In genomic region chr1:37430297-37430840, GRCm38 (mm10) we compare ENCODE assay signal across 8 mouse cellular contexts. TPM values are rescaled to one million over a fixed set of nuclear protein-coding genes. Genes with fewer than 3 reads are reported as not detected.
A peak's percentile ranks its signal among the peaks of the same experiment; 100 is the strongest.
DNase-seq lines count a peak whose midpoint lies in the region; ATAC-seq and TF ChIP-seq lines count a peak whose summit lies in the region.

No protein-coding gene starts in this region.

- no peak for DNase-seq in kidney, adult 2 months
- no peak for DNase-seq in kidney, postnatal 4 days
- DNase-seq in c-Kit-negative CD71-positive TER-119-positive erythroid progenitor cells, embryonic 14.5 days (ENCODE audit: low read depth, low spot score) = peak; percentile 56
- DNase-seq in liver, postnatal 0 days = no peak
- DNase-seq in right cerebral cortex, adult 2 months (ENCODE audit: low spot score in 2 of 2) = no peak
- DNase-seq in thymus, postnatal 0 days (ENCODE audit: low spot score) = no peak
- no peak for DNase-seq in gastrocnemius, adult 8-10 months (ENCODE audit: low spot score in 2 of 2)

- peak overlapping the region; percentile 74 for H3K4me3 ChIP-seq in kidney, adult 2 months (ENCODE audit: insufficient read depth, low read depth, low read length)
- peak overlapping the region; percentile 98 for H3K4me3 ChIP-seq in hindbrain, embryonic 16.5 days (ENCODE audit: low read length)
- peak overlapping the region; percentile 92 for H3K4me3 ChIP-seq in liver, postnatal 0 days (ENCODE audit: low read depth, low read length)

- TF ChIP-seq EP300 in liver, postnatal 0 days (IDR thresholded peaks at IDR 0.05; ENCODE audit: low read depth) = no peak

- H3K36me3 ChIP-seq in kidney, adult 2 months (ENCODE audit: control insufficient read depth, insufficient read depth, low read length) = no peaks in the 10 kb centered on the region
- H3K36me3 ChIP-seq in hindbrain, embryonic 16.5 days (ENCODE audit: control insufficient read depth, insufficient read depth, low read length) = peaks cover 25% of the 10 kb centered on the region
- peaks cover 39% of the 10 kb centered on the region for H3K36me3 ChIP-seq in liver, postnatal 0 days (replicated peaks; ENCODE audit: insufficient read depth, low read length)

- H3K9me3 ChIP-seq in hindbrain, embryonic 16.5 days (ENCODE audit: control insufficient read depth, low read length) = no peaks in the 10 kb centered on the region
- no peaks in the 10 kb centered on the region for H3K9me3 ChIP-seq in liver, postnatal 0 days (ENCODE audit: low read length)

- under 1% methylated on average over 40 of the region's 40 CpGs for WGBS in kidney, adult 2 months
- 2% methylated on average over 39 of the region's 40 CpGs for WGBS in hindbrain, embryonic 16.5 days
- WGBS in liver, postnatal 0 days (ENCODE audit: insufficient replicate concordance) = 1% methylated on average over 39 of the region's 40 CpGs

- TF ChIP-seq POLR2A in kidney, adult 2 months (IDR thresholded peaks at IDR 0.05; ENCODE audit: low read depth, low read length) = no peak

- no peak for TF ChIP-seq CTCF in kidney, adult 2 months (conservative IDR thresholded peaks at IDR 0.05; ENCODE audit: insufficient read depth, insufficient read length, low read depth, low read length)
- TF ChIP-seq CTCF in liver, postnatal 0 days (IDR thresholded peaks at IDR 0.05; ENCODE audit: low read depth) = no peak

- ATAC-seq in hindbrain, embryonic 16.5 days = peak; percentile 78
- peak; percentile 71 for ATAC-seq in liver, postnatal 0 days

- peak overlapping the region; percentile 39; the same call in 1 of the 2 replicates for H3K27ac ChIP-seq in kidney, adult 2 months (ENCODE audit: insufficient read depth, low read depth, low read length)
- H3K27ac ChIP-seq in hindbrain, embryonic 16.5 days (ENCODE audit: low read depth, low read length) = peak overlapping the region; percentile 75
- peak overlapping the region; percentile 94 for H3K27ac ChIP-seq in liver, postnatal 0 days (ENCODE audit: low read depth)

- H3K4me2 ChIP-seq in hindbrain, embryonic 16.5 days (ENCODE audit: low read length) = peak overlapping the region; percentile 96
- H3K4me2 ChIP-seq in liver, postnatal 0 days (ENCODE audit: low read depth, low read length) = peak overlapping the region; percentile 81

- peaks cover 8% of the 10 kb centered on the region for H3K4me1 ChIP-seq in kidney, adult 2 months (ENCODE audit: control insufficient read depth, insufficient read depth, low read length)
- H3K4me1 ChIP-seq in hindbrain, embryonic 16.5 days (ENCODE audit: control insufficient read depth, insufficient read depth, low read depth, low read length) = peaks cover 33% of the 10 kb centered on the region
- H3K4me1 ChIP-seq in liver, postnatal 0 days (ENCODE audit: insufficient read depth) = peaks cover 19% of the 10 kb centered on the region

- H3K27me3 ChIP-seq in kidney, adult 2 months (replicated peaks; ENCODE audit: control insufficient read depth, insufficient read depth, low read length) = no peaks in the 10 kb centered on the region
- no peaks in the 10 kb centered on the region for H3K27me3 ChIP-seq in hindbrain, embryonic 16.5 days (replicated peaks; ENCODE audit: control insufficient read depth, insufficient read depth, low read length)
- no peaks in the 10 kb centered on the region for H3K27me3 ChIP-seq in liver, postnatal 0 days (ENCODE audit: insufficient read depth, low read length)

- H3K9ac ChIP-seq in hindbrain, embryonic 16.5 days (ENCODE audit: low read depth, low read length) = peak overlapping the region; percentile 96
- peak overlapping the region; percentile 96 for H3K9ac ChIP-seq in liver, postnatal 0 days (replicated peaks)

RNA-seq across cellular contexts. Expression of gene Unc50, which starts 0.4 kb away (rescaled TPM):
- polyA plus RNA-seq in kidney, adult 2 months (2012; rRNA removed) = 50.2 and 60.3 TPM in 2 replicates
- 122 and 127 TPM in 2 replicates for polyA plus RNA-seq in hindbrain, embryonic 16.5 days (2015; fragmentation: Nextera tagmentation; extraction: Ambion mirVana)
- 77.0 and 78.6 TPM in 2 replicates for polyA plus RNA-seq in liver, postnatal 0 days (2015; fragmentation: Nextera tagmentation; extraction: Ambion mirVana)
- 132 and 135 TPM in 2 replicates for polyA plus RNA-seq in thymus, postnatal 0 days (2015; fragmentation: Nextera tagmentation; extraction: Ambion mirVana)
- total RNA-seq in gastrocnemius, adult 8-10 months (2022) = 10 to 100 TPM in 3 of 4 experiments, 1 to 10 TPM in 1; 9.2 to 16.4 (median 15.3) TPM

RNA-seq across cellular contexts. Expression of gene Coa5, which starts 0.5 kb away (rescaled TPM):
- polyA plus RNA-seq in kidney, adult 2 months (2012; rRNA removed) = 63.3 and 83.9 TPM in 2 replicates
- polyA plus RNA-seq in hindbrain, embryonic 16.5 days (2015; fragmentation: Nextera tagmentation; extraction: Ambion mirVana) = 60.4 and 66.2 TPM in 2 replicates
- polyA plus RNA-seq in liver, postnatal 0 days (2015; fragmentation: Nextera tagmentation; extraction: Ambion mirVana) = 19.6 and 23.0 TPM in 2 replicates
- polyA plus RNA-seq in thymus, postnatal 0 days (2015; fragmentation: Nextera tagmentation; extraction: Ambion mirVana) = 37.7 and 38.4 TPM in 2 replicates
- 100 to 1,000 TPM in 2 of 4 experiments, 10 to 100 TPM in 2; 79.7 to 115 (median 95.0) TPM for total RNA-seq in gastrocnemius, adult 8-10 months (2022)

Comparison
In these comparisons a context has a peak if more than half of its experiments do, and no peak if none do; other contexts are left out.
1. H3K27ac ChIP-seq: peak in every context shown above with its lines; median percentile 94 in liver, postnatal 0 days; 75 in hindbrain, embryonic 16.5 days; 39 in kidney, adult 2 months.